Mouse (Mus musculus) urinary bladder, postnatal 14 days (tissue): Measurements from ENCODE around the gene Lmbrd1.
"Not testable (repeated sequence)": the region's sequence is repeated elsewhere in the genome, so short reads cannot be mapped to it uniquely, and the experiment has no call there.

Experiments
- DNase-seq: peaks from one replicate; pipeline ENCODE4 v3.0.0; 2021; ENCODE audit warnings: low spot score

Gene Lmbrd1

GRCm38 (mm10) chr1:24729784-24730183 lies 51.4 kb downstream of the Lmbrd1 start:
- no peak for DNase-seq

- no peak for DNase-seq
Measured at GRCm38 (mm10) chr1:24732286-24732685, 53.9 kb downstream of the Lmbrd1 start.

- DNase-seq = no peak
Measured at GRCm38 (mm10) chr1:24734866-24735265, 56.4 kb downstream of the Lmbrd1 start.

GRCm38 (mm10) chr1:24740903-24741302 lies 62.5 kb downstream of the Lmbrd1 start:
- no peak for DNase-seq

- DNase-seq = no peak
Measured at GRCm38 (mm10) chr1:24741552-24741951, 63.1 kb downstream of the Lmbrd1 start.

- no peak for DNase-seq
Measured at GRCm38 (mm10) chr1:24743191-24743924, 64.9 kb downstream of the Lmbrd1 start.

GRCm38 (mm10) chr1:24752715-24753114 lies 74.3 kb downstream of the Lmbrd1 start:
- no peak for DNase-seq

GRCm38 (mm10) chr1:24758516-24758915 lies 80.1 kb downstream of the Lmbrd1 start:
- DNase-seq = no peak

- DNase-seq = no peak
Measured at GRCm38 (mm10) chr1:24766466-24766865, 88.0 kb downstream of the Lmbrd1 start.

- DNase-seq = not testable (repeated sequence)
Measured at GRCm38 (mm10) chr1:24767197-24767596, 88.8 kb downstream of the Lmbrd1 start.

- DNase-seq = no peak
Measured at GRCm38 (mm10) chr1:24773642-24774041, 95.2 kb downstream of the Lmbrd1 start.

GRCm38 (mm10) chr1:24776576-24776975 lies 98.1 kb downstream of the Lmbrd1 start:
- DNase-seq = no peak

GRCm38 (mm10) chr1:24793168-24793567 lies 114.7 kb downstream of the Lmbrd1 start:
- no peak for DNase-seq

GRCm38 (mm10) chr1:24807971-24808370 lies 129.5 kb downstream of the Lmbrd1 start:
- not testable (repeated sequence) for DNase-seq
